Mouse (Mus musculus) limb, embryonic 12.5 days (tissue): ENCODE results near the gene Rps26. TPM values are rescaled to one million over a fixed set of nuclear protein-coding genes. Genes with fewer than 3 reads are reported as not detected.
A peak's percentile ranks its signal among the peaks of the same experiment; 100 is the strongest.

Experiments used
- ATAC-seq: fragments of 200-750 bp; cut with Nextera tagmentation; 2 replicates; pipeline ENCODE4 v1.8.0; 2017; ENCODE audit warnings: low read depth, moderate TSS enrichment; ENCODE audit not compliant: insufficient number of reproducible peaks, insufficient read depth, low FRiP score, low TSS enrichment
- H3K27ac ChIP-seq: fragments of 300-500 bp; sonication (generic); 2 replicates; pipeline ENCODE4 v1.5.1; 2016; ENCODE audit warnings: mild to moderate bottlenecking, moderate library complexity
- H3K27me3 ChIP-seq: fragments of 300-500 bp; sonication (generic); 2 replicates; pipeline ENCODE4 v1.6.1; 2016; ENCODE audit warnings: mild to moderate bottlenecking, moderate library complexity
- H3K36me3 ChIP-seq: fragments of 300-500 bp; sonication (generic); 2 replicates; pipeline ENCODE4 v1.6.1; 2016; ENCODE audit warnings: mild to moderate bottlenecking, moderate library complexity
- H3K4me1 ChIP-seq: fragments of 300-500 bp; sonication (generic); replicated peaks from 2 replicates; pipeline ENCODE4 v1.6.1; 2016
- H3K4me2 ChIP-seq: fragments of 300-500 bp; sonication (generic); 2 replicates; pipeline ENCODE4 v1.6.1; 2016; ENCODE audit warnings: mild to moderate bottlenecking, moderate library complexity
- H3K4me3 ChIP-seq: fragments of 300-500 bp; sonication (generic); replicated peaks from 2 replicates; pipeline ENCODE4 v1.5.1; 2016; ENCODE audit warnings: mild to moderate bottlenecking
- H3K9ac ChIP-seq: fragments of 300-500 bp; sonication (generic); replicated peaks from 2 replicates; pipeline ENCODE4 v1.6.1; 2016; ENCODE audit warnings: mild to moderate bottlenecking, moderate library complexity
- H3K9me3 ChIP-seq: fragments of 300-500 bp; sonication (generic); 2 replicates; pipeline ENCODE4 v1.6.1; 2016; ENCODE audit warnings: mild to moderate bottlenecking, moderate library complexity
- WGBS: fragments of 180-500 bp; shearing (Covaris S2); methylation state at CpG from one replicate; pipeline ENCODE4 v1.1.7; 2016; 5-methylcytosine and 5-hydroxymethylcytosine counted together
- polyA plus RNA-seq: library from polyadenylated mRNA; unstranded; fragments of >200 nt; fragmentation: Nextera tagmentation; extraction: Ambion mirVana; gene quantifications from 2 replicates; pipeline ENCODE4 v1.2.1, GENCODE M21; 2016

Gene Rps26
- 753 and 757 TPM in 2 replicates for polyA plus RNA-seq

DNA sequence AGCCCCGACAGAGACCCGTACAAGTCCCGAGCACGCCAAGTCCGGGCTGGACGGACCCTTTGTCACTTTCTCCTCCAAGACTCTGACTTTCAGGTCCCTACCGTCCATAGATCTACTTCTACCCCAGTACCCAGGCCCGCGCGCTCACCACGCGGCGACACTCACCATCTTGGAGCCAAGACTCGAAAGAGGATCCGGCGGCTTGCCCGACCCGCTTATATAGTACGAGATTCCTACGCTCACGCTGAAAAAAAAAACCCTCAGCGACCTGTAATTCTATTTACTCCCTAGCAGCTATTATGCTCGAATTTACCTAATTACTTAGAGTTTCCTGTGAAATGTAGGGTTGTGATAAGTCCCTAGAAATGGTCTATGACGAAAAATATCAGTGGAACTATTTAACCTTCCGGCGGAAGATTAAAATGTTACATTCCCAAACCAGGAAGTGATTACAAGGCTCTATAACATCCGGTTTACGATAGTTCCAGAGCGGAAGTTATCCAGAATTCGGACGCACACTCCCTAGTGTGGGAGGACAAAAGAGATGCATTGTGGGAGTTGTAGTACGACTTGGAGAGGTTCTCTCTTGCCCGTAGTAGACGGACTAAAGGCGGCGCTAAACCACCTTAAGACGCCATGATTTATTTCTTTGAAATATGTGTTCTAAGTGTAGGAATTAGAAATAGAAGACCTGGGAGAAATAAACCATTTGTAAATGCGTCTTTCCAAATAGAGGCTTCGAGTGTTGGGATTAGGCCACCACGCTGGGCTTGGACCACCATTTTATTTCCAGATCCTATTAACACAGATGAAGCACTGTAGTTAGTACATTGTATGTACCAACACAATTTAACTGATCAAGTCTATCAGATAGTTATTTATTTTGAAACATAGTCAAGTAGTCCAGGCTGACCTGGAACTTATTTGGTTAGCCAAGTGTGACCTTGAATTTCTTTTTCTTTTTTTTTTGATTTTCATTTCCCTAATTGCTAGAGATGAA, at the start of gene Rps26:
Gene Rps26 (minus strand): TSS at position 437 of the 1,000 bp plus-strand sequence.
- Histone ChIP-seq H3K9me3 (no peaks in the 10 kb centered on the region), H3K4me2 (peak within 1 kb of the TSS; percentile 88), H3K36me3 (peaks cover 28% of the 10 kb centered on the region), H3K27ac (peak within 1 kb of the TSS; percentile 71), H3K4me1 (peaks cover 6% of the 10 kb centered on the region; the same call in 1 of the 2 replicates), H3K4me3 (peak within 1 kb of the TSS; percentile 82), H3K9ac (peak within 1 kb of the TSS; percentile 93), H3K27me3 (no peaks in the 10 kb centered on the region)
- WGBS = under 1% methylated on average over 40 of the region's 40 CpGs
- ATAC-seq = peak; percentile 96

DNA sequence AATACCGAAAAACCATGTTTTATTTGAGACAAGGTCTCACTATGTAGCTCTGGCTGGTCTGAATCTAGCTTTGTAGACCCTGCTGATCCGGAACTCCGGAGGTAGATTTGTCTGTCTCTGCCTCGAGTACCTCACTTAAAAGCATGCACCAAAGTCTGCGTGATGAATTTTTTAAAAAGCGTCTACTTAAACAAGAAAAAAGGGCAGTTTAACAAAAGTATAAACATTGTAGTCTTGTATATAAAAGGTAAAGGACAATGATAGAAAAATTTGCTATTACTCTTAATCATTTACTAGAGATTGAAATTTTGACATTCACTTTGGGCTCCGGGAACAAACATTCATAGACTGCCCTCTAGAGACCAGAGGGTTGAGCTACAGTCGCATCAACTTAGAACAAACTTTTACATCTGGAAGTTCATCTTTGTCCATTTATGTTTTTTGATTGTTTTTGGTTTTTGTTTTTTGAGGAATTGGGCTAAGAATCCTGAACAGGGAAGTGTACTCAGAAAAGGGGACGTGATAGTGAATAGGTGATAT, 48.0 kb upstream of the Rps26 start:
- no peak for ATAC-seq
- peak overlapping the region; percentile 62; the same call in 1 of the 2 replicates for H3K9ac ChIP-seq
- H3K27ac ChIP-seq = no peak overlapping the region
- peaks cover 14% of the 10 kb centered on the region; the same call in 1 of the 2 replicates for H3K4me1 ChIP-seq
- 2% methylated on average over 9 of the region's 9 CpGs for WGBS
- H3K4me2 ChIP-seq = peak overlapping the region; percentile 95
- H3K36me3 ChIP-seq = peaks cover 27% of the 10 kb centered on the region; the same call in 1 of the 2 replicates
- no peaks in the 10 kb centered on the region for H3K9me3 ChIP-seq
- H3K27me3 ChIP-seq = 0 out of 2 replicates have a peak, but pooled peaks cover 3% of the 10 kb centered on the region
- peak overlapping the region; percentile 76 for H3K4me3 ChIP-seq

DNA sequence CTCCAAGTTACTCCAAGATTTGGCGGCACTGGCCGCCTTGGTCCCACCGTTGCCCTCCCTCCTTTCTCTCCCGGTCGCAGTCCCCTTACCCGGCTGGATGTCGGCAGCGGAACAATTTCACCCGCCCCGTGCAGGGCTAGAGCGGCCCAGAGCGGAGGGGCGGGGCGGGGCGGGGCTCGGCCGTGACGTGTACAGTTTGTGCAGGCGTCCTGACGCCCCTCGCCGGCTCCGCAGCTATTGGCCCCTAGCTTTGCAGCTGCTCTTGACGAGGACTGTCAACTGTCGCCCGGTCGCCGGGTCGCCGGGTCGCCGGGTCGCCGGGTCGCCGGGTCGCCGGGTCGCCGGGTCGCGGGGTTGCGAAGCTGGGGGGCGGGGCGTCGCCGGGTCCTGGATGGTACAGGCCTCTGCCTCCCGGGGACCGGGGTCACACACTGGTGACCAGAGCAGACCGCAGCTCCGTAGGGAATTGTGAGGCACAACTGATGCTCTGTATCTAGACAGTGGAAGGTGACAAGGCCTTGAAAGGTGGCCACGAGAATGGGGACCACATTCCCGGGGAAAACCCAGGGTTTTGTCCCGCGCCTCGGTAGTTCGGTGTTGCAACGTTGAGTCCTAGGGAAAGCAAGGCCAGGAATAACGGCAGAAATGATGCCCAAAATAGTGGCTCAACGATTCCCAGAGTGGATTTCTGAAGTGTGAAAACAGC, 47.4 kb upstream of the Rps26 start, which contains the start of gene Suox:
Gene Suox (minus strand): TSS at position 311 of the 706 bp plus-strand sequence.
- Histone ChIP-seq H3K27ac (no peak within 1 kb of the TSS), H3K4me1 (peaks cover 17% of the 10 kb centered on the region; the same call in 1 of the 2 replicates), H3K9me3 (no peaks in the 10 kb centered on the region), H3K9ac (peak within 1 kb of the TSS; percentile 62), H3K27me3 (0 out of 2 replicates have a peak, but pooled peaks cover 3% of the 10 kb centered on the region), H3K4me2 (peak within 1 kb of the TSS; percentile 95), H3K4me3 (peak within 1 kb of the TSS; percentile 76), H3K36me3 (peaks cover 20% of the 10 kb centered on the region; the same call in 1 of the 2 replicates)
- peak; percentile 91 for ATAC-seq
- WGBS = under 1% methylated on average over 60 of the region's 60 CpGs

DNA sequence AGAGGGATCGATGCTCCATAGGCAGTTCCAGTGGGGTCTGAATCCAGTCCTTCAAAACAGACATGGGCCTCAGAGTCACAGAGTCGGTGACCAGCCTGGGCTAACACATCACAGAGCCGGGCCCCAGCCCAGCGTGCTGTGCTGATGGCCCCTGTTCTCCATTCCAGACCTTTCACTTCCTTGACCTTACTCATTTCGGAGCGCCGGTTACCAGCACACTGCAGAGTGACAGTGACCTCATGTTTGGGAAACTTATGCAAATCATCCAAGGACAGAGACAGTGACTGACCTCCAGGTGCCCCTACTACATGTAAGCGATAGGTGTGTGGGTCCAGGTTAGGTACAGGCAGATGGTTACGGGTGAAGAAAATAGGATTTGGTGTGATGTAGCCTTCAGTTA, 44.6 kb upstream of the Rps26 start:
- Histone ChIP-seq H3K27me3 (peaks cover 3% of the 10 kb centered on the region; the same call in 1 of the 2 replicates), H3K9ac (no peak overlapping the region), H3K27ac (no peak overlapping the region), H3K9me3 (no peaks in the 10 kb centered on the region), H3K4me1 (peaks cover 25% of the 10 kb centered on the region), H3K4me2 (no peak overlapping the region), H3K36me3 (peaks cover 13% of the 10 kb centered on the region; the same call in 1 of the 2 replicates), H3K4me3 (no peak overlapping the region)
- no peak for ATAC-seq
- WGBS = 91% methylated on average over 9 of the region's 9 CpGs

DNA sequence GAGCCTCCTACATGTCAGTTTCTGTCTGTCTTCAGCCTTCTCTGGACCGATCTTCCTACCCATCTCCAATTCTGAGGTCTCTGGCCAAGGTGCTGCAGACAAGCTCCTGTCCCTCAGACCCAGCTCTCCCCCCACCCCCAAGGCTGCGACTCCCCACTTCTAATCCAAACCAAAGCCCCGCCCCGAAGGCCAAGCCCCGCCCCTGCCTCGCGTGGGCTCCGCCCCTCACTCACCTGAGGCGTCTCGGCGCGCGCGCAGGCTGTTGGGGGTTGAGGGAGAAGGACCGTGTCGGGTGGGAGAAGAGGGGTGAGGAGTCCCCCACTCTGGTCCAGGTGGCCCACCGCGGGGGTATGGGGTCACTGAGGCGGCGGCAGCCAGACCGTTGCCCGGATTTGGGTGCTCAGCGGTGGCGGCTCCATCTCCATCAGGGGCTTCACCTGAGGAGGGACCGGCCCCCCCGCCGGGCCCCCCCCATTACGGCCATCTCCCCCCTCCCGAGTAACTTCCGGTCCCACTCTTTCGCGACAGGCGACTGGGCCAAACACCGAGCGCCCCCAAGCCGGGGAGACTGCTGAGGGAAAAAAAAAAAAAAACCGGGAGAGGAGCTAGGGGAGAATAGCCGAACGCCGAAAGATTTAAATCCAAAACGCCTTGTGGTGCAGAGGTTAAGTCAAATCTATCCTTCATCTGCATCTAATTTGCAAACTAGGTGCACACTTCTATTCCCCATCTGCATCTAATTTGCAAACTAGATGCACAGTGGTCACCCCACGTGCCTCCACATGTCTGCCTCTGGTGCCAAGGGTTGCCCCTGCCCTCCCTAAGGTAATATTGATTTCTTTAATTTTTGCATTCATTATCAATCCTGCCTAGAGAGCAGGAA, 42.5 kb upstream of the Rps26 start:
- Histone ChIP-seq H3K9ac (peak overlapping the region; percentile 79), H3K4me1 (peaks cover 21% of the 10 kb centered on the region), H3K27me3 (peaks cover 3% of the 10 kb centered on the region; the same call in 1 of the 2 replicates), H3K4me3 (peak overlapping the region; percentile 70), H3K9me3 (no peaks in the 10 kb centered on the region), H3K4me2 (peak overlapping the region; percentile 70), H3K27ac (peak overlapping the region; percentile 88), H3K36me3 (peaks cover 12% of the 10 kb centered on the region; the same call in 1 of the 2 replicates)
- WGBS = 1% methylated on average over 42 of the region's 42 CpGs
- peak; percentile 53 for ATAC-seq

DNA sequence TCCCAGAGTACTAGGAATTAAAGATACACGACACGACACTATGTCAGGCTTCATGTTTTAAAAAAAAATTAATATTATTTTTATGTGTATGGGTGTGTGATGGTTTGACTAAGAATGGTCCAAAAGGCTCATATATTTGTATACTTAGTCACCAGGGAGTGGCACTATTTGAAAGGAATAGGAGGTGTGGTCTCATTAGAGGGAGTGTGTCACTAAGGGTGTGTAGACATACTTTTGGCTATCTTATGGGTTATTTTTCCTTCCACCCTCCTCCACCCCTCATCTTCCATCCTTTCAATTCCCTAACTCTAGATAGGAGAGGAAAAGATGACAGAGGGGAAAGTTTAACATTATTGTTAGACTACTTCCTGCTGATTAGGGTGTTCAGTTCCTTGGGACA, 39.3 kb upstream of the Rps26 start:
- no peak overlapping the region for H3K4me2 ChIP-seq
- 0 out of 2 replicates have a peak, but pooled peaks cover 3% of the 10 kb centered on the region for H3K36me3 ChIP-seq
- H3K4me3 ChIP-seq = no peak overlapping the region
- whole genome bisulfite sequencing = 92% methylated on average over 2 of the region's 2 CpGs
- H3K4me1 ChIP-seq = peaks cover 14% of the 10 kb centered on the region
- H3K9ac ChIP-seq = no peak overlapping the region
- H3K9me3 ChIP-seq = no peaks in the 10 kb centered on the region
- no peak for ATAC-seq
- no peak overlapping the region for H3K27ac ChIP-seq
- no peaks in the 10 kb centered on the region; the same call in 1 of the 2 replicates for H3K27me3 ChIP-seq

DNA sequence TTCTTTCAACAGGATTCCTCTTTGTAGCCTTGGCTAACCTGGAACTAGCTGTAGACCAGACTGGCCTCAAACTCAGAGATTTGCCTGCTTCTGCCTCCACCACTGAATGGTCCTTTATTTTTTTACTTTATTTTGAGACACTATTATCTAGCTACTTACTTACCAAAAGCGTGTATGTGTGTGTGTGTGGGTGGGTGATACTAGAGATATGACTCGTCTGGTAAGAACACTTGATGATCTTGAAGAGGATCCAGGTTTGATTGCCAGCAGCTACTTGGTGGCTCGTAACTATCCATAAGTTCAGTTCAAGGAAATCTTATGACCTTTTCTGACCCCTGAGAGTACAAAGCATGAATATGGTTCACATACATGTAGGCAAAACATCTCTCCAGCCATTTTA, 38.8 kb upstream of the Rps26 start:
- no peak for ATAC-seq
- Histone ChIP-seq H3K27me3 (no peaks in the 10 kb centered on the region; the same call in 1 of the 2 replicates), H3K36me3 (no peaks in the 10 kb centered on the region), H3K4me2 (no peak overlapping the region), H3K27ac (no peak overlapping the region), H3K4me3 (no peak overlapping the region), H3K9me3 (no peaks in the 10 kb centered on the region), H3K4me1 (peaks cover 14% of the 10 kb centered on the region), H3K9ac (no peak overlapping the region)
- 86% methylated on average over 3 of the region's 3 CpGs for WGBS

DNA sequence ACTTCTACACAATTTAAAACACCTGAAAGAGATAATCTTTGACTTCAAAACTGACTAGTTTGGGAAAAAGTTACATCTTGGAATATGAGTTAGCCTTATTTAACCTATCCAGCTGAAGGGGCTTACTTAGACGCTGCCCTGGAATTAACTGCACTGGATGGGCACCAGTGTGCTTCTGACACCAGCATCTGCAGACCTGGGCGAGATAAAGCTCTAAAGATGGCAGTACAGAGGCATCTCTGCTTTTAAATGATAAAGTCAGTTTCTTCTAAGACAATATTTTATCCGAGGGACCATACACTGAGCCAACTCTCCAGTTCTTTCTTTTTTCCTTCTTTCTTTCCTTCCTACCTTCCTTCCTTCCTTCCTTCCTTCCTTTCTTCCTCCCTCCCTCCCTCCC, 38.3 kb upstream of the Rps26 start:
- Histone ChIP-seq H3K36me3 (no peaks in the 10 kb centered on the region), H3K4me1 (peaks cover 13% of the 10 kb centered on the region), H3K9me3 (no peaks in the 10 kb centered on the region), H3K27me3 (no peaks in the 10 kb centered on the region; the same call in 1 of the 2 replicates), H3K4me3 (no peak overlapping the region), H3K4me2 (no peak overlapping the region), H3K27ac (no peak overlapping the region), H3K9ac (no peak overlapping the region)
- no peak for ATAC-seq
- 69% methylated on average over 3 of the region's 3 CpGs for WGBS

DNA sequence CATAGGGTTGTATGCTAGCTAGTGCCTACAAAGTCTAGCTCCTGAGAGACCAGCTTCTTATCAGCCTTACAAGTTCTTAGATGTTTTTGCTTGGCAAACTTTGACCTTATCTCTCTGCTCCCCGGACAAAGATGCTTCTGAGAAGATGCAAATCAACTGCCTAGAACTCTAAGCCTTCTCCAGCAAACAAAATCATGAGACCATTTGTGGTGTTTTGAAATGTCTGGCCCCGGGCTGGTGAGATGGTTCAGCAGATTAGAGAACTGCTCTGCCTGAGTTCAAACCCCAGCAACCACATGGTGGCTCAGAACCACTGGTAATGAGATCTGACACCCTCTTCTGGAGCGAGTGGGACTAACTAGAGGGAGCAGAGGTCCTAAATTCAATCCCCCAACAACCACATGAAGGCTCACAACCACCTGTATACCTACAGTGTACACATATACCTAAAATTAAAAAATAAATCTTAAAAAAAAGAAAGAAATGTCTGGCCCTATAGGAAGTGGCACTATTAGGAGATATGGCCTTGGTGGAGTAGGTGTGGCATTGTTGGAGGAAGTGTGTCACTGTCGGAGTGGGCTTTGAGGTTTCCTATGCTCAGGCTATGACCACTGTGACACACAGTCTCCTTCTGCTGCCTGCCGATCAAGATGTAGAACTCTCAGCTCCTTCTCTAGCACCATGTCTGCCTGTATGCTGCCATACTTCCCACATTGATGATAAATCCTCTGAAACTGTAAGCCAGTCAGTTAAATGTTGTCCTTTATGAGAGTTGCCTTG, 37.1 kb upstream of the Rps26 start:
- WGBS = 62% methylated on average over 5 of the region's 5 CpGs
- no peak overlapping the region for H3K27ac ChIP-seq
- H3K36me3 ChIP-seq = no peaks in the 10 kb centered on the region
- no peak overlapping the region for H3K9ac ChIP-seq
- H3K9me3 ChIP-seq = no peaks in the 10 kb centered on the region
- H3K4me1 ChIP-seq = peaks cover 6% of the 10 kb centered on the region
- no peaks in the 10 kb centered on the region; the same call in 1 of the 2 replicates for H3K27me3 ChIP-seq
- no peak overlapping the region for H3K4me2 ChIP-seq
- ATAC-seq = no peak
- no peak overlapping the region for H3K4me3 ChIP-seq
